Mouse (Mus musculus) neural tube, embryonic 14.5 days (tissue): Measurements from ENCODE around the gene Prr27. TPM values are rescaled to one million over a fixed set of nuclear protein-coding genes. Genes with fewer than 3 reads are reported as not detected.

ENCODE experiments used
- polyA plus RNA-seq: library from polyadenylated mRNA; unstranded; fragments of >200 nt; fragmentation: Nextera tagmentation; extraction: Ambion mirVana; gene quantifications from 2 replicates; pipeline ENCODE4 v1.2.1, GENCODE M21; 2014

The Prr27 gene
- polyA plus RNA-seq, 1 experiment from 2014 or later: not detected

Other genes with a start within 250 kb of the Prr27 start
- not detected in 2 replicates for gene Sult1e1, start 234.1 kb upstream of the Prr27 start, polyA plus RNA-seq
- not detected in 2 replicates for gene Csn1s1, start 159.5 kb upstream of the Prr27 start, polyA plus RNA-seq
- not detected in 2 replicates for gene Csn2, start 126.1 kb upstream of the Prr27 start, polyA plus RNA-seq
- gene Csn1s2a, start 51.1 kb upstream of the Prr27 start, polyA plus RNA-seq: not detected in 2 replicates
- not detected in 2 replicates for gene Csn1s2b, start 17.6 kb upstream of the Prr27 start, polyA plus RNA-seq
- not detected in 2 replicates for gene Odam, start 59.3 kb downstream of the Prr27 start, polyA plus RNA-seq
- gene Csn3, start 99.9 kb downstream of the Prr27 start, polyA plus RNA-seq: not detected in 2 replicates
- not detected in 2 replicates for gene 2310003L06Rik, start 143.8 kb downstream of the Prr27 start, polyA plus RNA-seq
- gene Gm28434, start 143.8 kb downstream of the Prr27 start, polyA plus RNA-seq: not detected in 2 replicates
- gene Cabs1, start 153.8 kb downstream of the Prr27 start, polyA plus RNA-seq: not detected in 2 replicates
- gene Smr3a, start 176.9 kb downstream of the Prr27 start, polyA plus RNA-seq: not detected in 2 replicates